Mouse (Mus musculus) embryo, embryonic 11.5 days (tissue): ENCODE data around the gene Spata32.
"Not testable (repeated sequence)": the region's sequence is repeated elsewhere in the genome, so short reads cannot be mapped to it uniquely, and the experiment has no call there.

Experiments
- DNase-seq: peaks from one replicate; pipeline ENCODE4 v3.0.0-alpha.2; 2012; ENCODE audit warnings: low read depth, low spot score

Gene Spata32

GRCm38 (mm10) chr11:103246731-103247290, 28.6 kb upstream of the Spata32 start:
- no peak for DNase-seq

GRCm38 (mm10) chr11:103246081-103246730, 28.0 kb upstream of the Spata32 start:
- no peak for DNase-seq

GRCm38 (mm10) chr11:103244856-103245255, 26.6 kb upstream of the Spata32 start:
- no peak for DNase-seq

- no peak for DNase-seq
Observed at GRCm38 (mm10) chr11:103240740-103241139, 22.5 kb upstream of the Spata32 start.

GRCm38 (mm10) chr11:103237757-103238156, 19.5 kb upstream of the Spata32 start:
- DNase-seq: no peak

- DNase-seq: no peak
Observed at GRCm38 (mm10) chr11:103236903-103237302, 18.7 kb upstream of the Spata32 start.

GRCm38 (mm10) chr11:103236431-103236830, 18.2 kb upstream of the Spata32 start:
- no peak for DNase-seq

GRCm38 (mm10) chr11:103235702-103236101, 17.5 kb upstream of the Spata32 start:
- no peak for DNase-seq

- no peak for DNase-seq
Observed at GRCm38 (mm10) chr11:103234447-103234846, 16.2 kb upstream of the Spata32 start.

- DNase-seq: peak; percentile 46
Observed at GRCm38 (mm10) chr11:103232966-103233365, 14.7 kb upstream of the Spata32 start.

GRCm38 (mm10) chr11:103231367-103231766, 13.1 kb upstream of the Spata32 start:
- no peak for DNase-seq

- DNase-seq: no peak
Observed at GRCm38 (mm10) chr11:103230626-103231025, 12.4 kb upstream of the Spata32 start.

GRCm38 (mm10) chr11:103229608-103230007, 11.4 kb upstream of the Spata32 start:
- no peak for DNase-seq

GRCm38 (mm10) chr11:103223951-103224456, 5.8 kb upstream of the Spata32 start:
- no peak for DNase-seq

GRCm38 (mm10) chr11:103223444-103223843, 5.2 kb upstream of the Spata32 start:
- no peak for DNase-seq

GRCm38 (mm10) chr11:103222718-103223117, 4.5 kb upstream of the Spata32 start:
- DNase-seq: not testable (repeated sequence)

- no peak for DNase-seq
Observed at GRCm38 (mm10) chr11:103221437-103221836, 3.2 kb upstream of the Spata32 start.

GRCm38 (mm10) chr11:103219995-103220394, 1.8 kb upstream of the Spata32 start:
- DNase-seq: no peak

GRCm38 (mm10) chr11:103219259-103219658, 1.0 kb upstream of the Spata32 start:
- DNase-seq: no peak

- no peak for DNase-seq
Observed at GRCm38 (mm10) chr11:103218517-103218901, 277 bp upstream of the Spata32 start.

GRCm38 (mm10) chr11:103215355-103215754, 2.9 kb downstream of the Spata32 start:
- no peak for DNase-seq

- no peak for DNase-seq
Observed at GRCm38 (mm10) chr11:103213712-103214111, 4.5 kb downstream of the Spata32 start.

GRCm38 (mm10) chr11:103210291-103210690, 7.9 kb downstream of the Spata32 start:
- no peak for DNase-seq
